Mouse (Mus musculus) lung, postnatal 0 days (tissue): ENCODE results near the gene Id1. TPM values are rescaled to one million over a fixed set of nuclear protein-coding genes. Genes with fewer than 3 reads are reported as not detected.

Experiments
- ATAC-seq: fragments of 200-750 bp; cut with Nextera tagmentation; 2 replicates; pipeline ENCODE4 v1.8.0; 2017; ENCODE audit warnings: moderate library complexity
- DNase-seq: peaks from one replicate; pipeline ENCODE4 v3.0.0-alpha.2; 2016; ENCODE audit warnings: low spot score
- H3K27ac ChIP-seq: fragments of 300-500 bp; sonication (generic); 2 replicates; pipeline ENCODE4 v1.5.1; 2014; ENCODE audit warnings: antibody characterized with exemption, mild to moderate bottlenecking, low read length, mixed read lengths
- H3K27me3 ChIP-seq: fragments of 300-500 bp; sonication (generic); replicated peaks from 2 replicates; pipeline ENCODE4 v1.6.1; 2014; ENCODE audit warnings: low read length, mixed read lengths; ENCODE audit not compliant: insufficient read depth
- H3K36me3 ChIP-seq: fragments of 300-500 bp; sonication (generic); 2 replicates; pipeline ENCODE4 v1.6.1; 2014; ENCODE audit warnings: low read length, mixed read lengths; ENCODE audit not compliant: insufficient read depth
- H3K4me1 ChIP-seq: fragments of 300-500 bp; sonication (generic); 2 replicates; pipeline ENCODE4 v1.6.1; 2014; ENCODE audit warnings: antibody characterized with exemption, low read depth, low read length, mixed read lengths; ENCODE audit not compliant: insufficient read depth
- H3K4me2 ChIP-seq: fragments of 300-500 bp; sonication (generic); replicated peaks from 2 replicates; pipeline ENCODE4 v1.6.1; 2014; ENCODE audit warnings: low read depth, mild to moderate bottlenecking, low read length, moderate library complexity, mixed read lengths
- H3K4me3 ChIP-seq: fragments of 300-500 bp; sonication (generic); 2 replicates; pipeline ENCODE4 v1.5.1; 2014; ENCODE audit warnings: low read depth, low read length
- H3K9ac ChIP-seq: fragments of 300-500 bp; sonication (generic); replicated peaks from 2 replicates; pipeline ENCODE4 v1.6.1; 2014; ENCODE audit warnings: low read depth, mild to moderate bottlenecking
- H3K9me3 ChIP-seq: fragments of 300-500 bp; sonication (generic); 2 replicates; pipeline ENCODE4 v1.6.1; 2016; ENCODE audit warnings: low read length, mixed read lengths
- CTCF ChIP-seq: IDR thresholded peaks from 2 replicates; pipeline ENCODE4 v1.5.1; 2016; ENCODE audit warnings: antibody characterized with exemption, mild to moderate bottlenecking
- EP300 ChIP-seq: IDR thresholded peaks from 2 replicates; pipeline ENCODE4 v1.6.1; 2016; ENCODE audit warnings: antibody characterized with exemption, mild to moderate bottlenecking, control low read depth
- WGBS: fragments of 180-500 bp; shearing (Covaris S2); extraction: QIAGEN DNeasy Blood & Tissue Kit; methylation state at CpG from one replicate; pipeline ENCODE4 v1.1.7; 2014; 5-methylcytosine and 5-hydroxymethylcytosine counted together
- polyA plus RNA-seq: library from polyadenylated mRNA; unstranded; fragments of >200 nt; fragmentation: Nextera tagmentation; extraction: Ambion mirVana; gene quantifications from 2 replicates; pipeline ENCODE4 v1.2.1, GENCODE M21; 2015

Gene Id1
- polyA plus RNA-seq, 1 experiment from 2014 or later = 214 TPM

DNA sequence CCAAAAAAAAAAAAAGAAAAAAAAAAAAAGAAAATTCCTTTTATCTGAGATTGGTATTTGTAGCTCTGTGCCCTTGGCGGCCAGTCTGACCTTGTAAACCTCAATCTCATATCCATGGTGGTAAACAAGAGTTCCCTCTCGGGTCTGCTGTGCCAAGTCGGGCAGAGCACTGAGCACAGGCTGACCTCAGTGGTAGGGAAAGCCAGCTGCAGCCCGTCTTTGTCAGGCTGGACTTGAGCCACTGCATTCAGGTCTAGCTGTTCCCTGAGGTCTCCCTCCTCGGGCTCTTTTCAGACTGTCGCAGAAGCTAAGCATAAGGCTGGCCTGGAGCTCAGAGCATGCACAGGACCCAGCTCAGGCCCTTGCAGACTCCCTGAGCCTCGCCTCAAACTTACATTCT lies 41.3 kb upstream of the Id1 start:
- DNase-seq (peak; percentile 87), ATAC-seq (peak; percentile 79)
- no peak overlapping the region for H3K9ac ChIP-seq
- H3K27ac ChIP-seq = peak overlapping the region; percentile 68
- H3K4me1 ChIP-seq = peaks cover 10% of the 10 kb centered on the region; the same call in 1 of the 2 replicates
- no peaks in the 10 kb centered on the region for H3K27me3 ChIP-seq
- WGBS = 48% methylated on average over 7 of the region's 7 CpGs
- no peak overlapping the region for H3K4me2 ChIP-seq
- peaks cover 8% of the 10 kb centered on the region; the same call in 1 of the 2 replicates for H3K36me3 ChIP-seq
- H3K4me3 ChIP-seq = no peak overlapping the region
- TF ChIP-seq CTCF = no peak
- TF ChIP-seq EP300 = peak; percentile 51
- no peaks in the 10 kb centered on the region for H3K9me3 ChIP-seq

DNA sequence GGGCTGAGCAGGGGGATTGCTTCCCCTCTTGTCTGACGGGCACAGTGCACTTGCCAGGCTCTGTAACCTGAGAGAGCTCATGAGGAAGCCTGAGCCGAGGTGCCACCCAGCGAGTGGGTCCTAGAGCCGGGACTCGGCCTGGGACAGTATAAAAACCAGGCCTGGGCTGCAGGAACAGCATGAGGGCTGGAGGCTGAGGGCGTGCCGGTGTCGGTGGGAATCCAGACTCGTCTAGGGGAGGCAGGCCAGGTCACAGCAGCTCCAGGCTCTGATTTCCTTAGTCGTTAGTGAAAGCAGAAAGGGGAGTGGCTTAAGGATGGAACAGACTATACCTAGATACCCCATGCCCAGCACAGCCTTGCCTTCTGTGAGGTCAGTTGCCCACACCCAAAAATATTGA lies 40.0 kb upstream of the Id1 start:
- no peak overlapping the region for H3K4me3 ChIP-seq
- WGBS = 74% methylated on average over 10 of the region's 10 CpGs
- H3K4me1 ChIP-seq = peaks cover 10% of the 10 kb centered on the region; the same call in 1 of the 2 replicates
- no peak overlapping the region for H3K4me2 ChIP-seq
- ATAC-seq (no peak), DNase-seq (no peak)
- no peak for TF ChIP-seq CTCF
- TF ChIP-seq EP300 = no peak
- no peaks in the 10 kb centered on the region for H3K27me3 ChIP-seq
- H3K36me3 ChIP-seq = peaks cover 19% of the 10 kb centered on the region
- no peaks in the 10 kb centered on the region for H3K9me3 ChIP-seq
- H3K9ac ChIP-seq = peak overlapping the region; percentile 63
- H3K27ac ChIP-seq = peak overlapping the region; percentile 82

- H3K27ac ChIP-seq = peak overlapping the region; percentile 82
- 35% methylated on average over 20 of the region's 20 CpGs for WGBS
- no peaks in the 10 kb centered on the region for H3K9me3 ChIP-seq
- H3K9ac ChIP-seq = peak overlapping the region; percentile 63
- H3K4me3 ChIP-seq = no peak overlapping the region
- no peak overlapping the region for H3K4me2 ChIP-seq
- H3K4me1 ChIP-seq = peaks cover 10% of the 10 kb centered on the region; the same call in 1 of the 2 replicates
- H3K36me3 ChIP-seq = peaks cover 24% of the 10 kb centered on the region
- H3K27me3 ChIP-seq = no peaks in the 10 kb centered on the region
- ATAC-seq = peak; percentile 79
- peak; percentile 94 for DNase-seq
- TF ChIP-seq CTCF = peak; percentile 97
- TF ChIP-seq EP300 = peak; percentile 75
Observed at GRCm38 (mm10) chr2:152696476-152697164, 39.4 kb upstream of the Id1 start.

GRCm38 (mm10) chr2:152700138-152700537 lies 35.9 kb upstream of the Id1 start:
- Histone ChIP-seq H3K36me3 (peaks cover 39% of the 10 kb centered on the region), H3K4me3 (no peak overlapping the region), H3K27me3 (no peaks in the 10 kb centered on the region), H3K27ac (no peak overlapping the region), H3K4me2 (no peak overlapping the region), H3K9me3 (no peaks in the 10 kb centered on the region), H3K4me1 (peaks cover 5% of the 10 kb centered on the region; the same call in 1 of the 2 replicates), H3K9ac (no peak overlapping the region)
- no peak for DNase-seq
- no peak for ATAC-seq
- TF ChIP-seq EP300 (no peak), CTCF (no peak)
- WGBS = 90% methylated on average over 10 of the region's 10 CpGs

GRCm38 (mm10) chr2:152700725-152701124 lies 35.3 kb upstream of the Id1 start:
- no peaks in the 10 kb centered on the region for H3K9me3 ChIP-seq
- TF ChIP-seq CTCF (no peak), EP300 (no peak)
- no peak overlapping the region for H3K9ac ChIP-seq
- H3K36me3 ChIP-seq = peaks cover 37% of the 10 kb centered on the region
- no peak overlapping the region for H3K4me3 ChIP-seq
- H3K4me2 ChIP-seq = no peak overlapping the region
- 97% methylated on average over 8 of the region's 8 CpGs for WGBS
- H3K27ac ChIP-seq = no peak overlapping the region
- ATAC-seq (no peak), DNase-seq (no peak)
- H3K4me1 ChIP-seq = peaks cover 9% of the 10 kb centered on the region
- no peaks in the 10 kb centered on the region for H3K27me3 ChIP-seq

DNA sequence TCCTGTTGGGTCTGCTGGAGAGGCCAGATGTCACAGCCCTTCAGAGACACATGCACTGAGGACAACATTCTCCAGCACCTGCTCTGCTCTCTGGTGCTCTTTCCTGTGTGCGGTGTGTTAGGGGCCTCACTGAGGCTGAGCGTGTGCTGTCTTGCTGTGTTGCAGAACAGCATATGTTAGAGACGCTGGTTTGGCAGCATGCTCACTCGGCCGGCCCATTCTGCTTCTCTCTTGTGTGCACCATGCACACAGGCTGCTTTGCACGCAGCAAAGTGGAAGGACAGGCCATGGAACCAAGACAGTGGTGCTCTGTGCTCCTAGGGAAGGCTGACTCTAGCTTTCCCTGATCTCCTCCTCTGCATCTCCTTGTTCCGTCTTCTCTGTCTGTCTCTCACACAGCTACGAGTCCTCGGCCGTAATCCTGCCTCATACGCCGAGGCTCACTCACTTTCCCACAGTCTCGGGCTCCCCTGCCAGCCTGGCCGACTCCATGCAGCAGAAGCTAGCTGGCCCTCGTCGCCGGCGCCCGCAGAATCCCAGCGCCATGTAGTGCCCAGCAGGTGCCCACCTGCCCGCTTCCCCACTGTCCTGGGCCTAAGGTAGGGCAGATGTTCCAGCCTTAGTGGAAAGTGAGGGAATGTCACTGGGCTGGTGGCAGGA lies 32.3 kb upstream of the Id1 start:
- peaks cover 33% of the 10 kb centered on the region for H3K36me3 ChIP-seq
- no peak for DNase-seq
- H3K9ac ChIP-seq = no peak overlapping the region
- peaks cover 22% of the 10 kb centered on the region for H3K4me1 ChIP-seq
- WGBS = 89% methylated on average over 21 of the region's 21 CpGs
- ATAC-seq = no peak
- no peaks in the 10 kb centered on the region for H3K9me3 ChIP-seq
- H3K27ac ChIP-seq = no peak overlapping the region
- H3K4me3 ChIP-seq = no peak overlapping the region
- TF ChIP-seq CTCF = no peak
- TF ChIP-seq EP300 = no peak
- H3K27me3 ChIP-seq = no peaks in the 10 kb centered on the region
- H3K4me2 ChIP-seq = no peak overlapping the region
